Mouse (Mus musculus) ES-Bruce4 (cell line): Measurements from ENCODE around the gene Sos1.

Experiments used
- CTCF ChIP-seq: IDR thresholded peaks from one replicate; pipeline ENCODE4 v1.8.1; 2011; ENCODE audit warnings: low read depth, low read length
- EP300 ChIP-seq: IDR thresholded peaks from 2 replicates; pipeline ENCODE4 v1.6.1; 2011; ENCODE audit warnings: low read depth, low read length; ENCODE audit not compliant: insufficient read depth

DNA sequence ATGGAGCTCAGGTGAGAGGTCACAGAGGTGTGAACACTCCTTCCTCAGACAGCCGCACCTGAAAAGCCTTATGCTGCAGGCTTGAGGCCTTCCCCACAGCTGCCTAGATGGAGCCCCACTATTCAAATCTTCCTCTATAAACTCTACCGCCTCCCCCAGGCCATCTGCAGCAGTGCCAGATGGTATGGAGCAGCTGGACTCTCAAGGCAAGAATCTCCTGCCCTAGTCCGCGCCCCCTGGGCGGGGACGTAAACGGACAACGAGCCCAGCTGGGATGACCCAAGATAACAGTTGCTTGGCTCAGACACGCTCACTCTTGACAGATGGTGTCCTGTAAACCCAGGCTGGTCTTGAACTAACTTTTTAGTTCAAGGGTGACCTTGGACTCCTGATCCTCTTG, 37.0 kb upstream of the Sos1 start:
- TF ChIP-seq CTCF (peak; percentile 23), EP300 (peak; percentile 81)
